8 mouse cellular contexts compared by ENCODE assay signal in genomic region chr11:97744718-97745330, GRCm38 (mm10). TPM values are rescaled to one million over a fixed set of nuclear protein-coding genes. Genes with fewer than 3 reads are reported as not detected.
A peak's percentile ranks its signal among the peaks of the same experiment; 100 is the strongest.
DNase-seq lines count a peak whose midpoint lies in the region; ATAC-seq and TF ChIP-seq lines count a peak whose summit lies in the region.

No protein-coding gene starts in this region.

- peaks cover 24% of the 10 kb centered on the region for H3K36me3 ChIP-seq in hindbrain, postnatal 0 days (ENCODE audit: insufficient read depth, low read length)

- peak; percentile 96 for ATAC-seq in common myeloid progenitor, adult 5-6 weeks (replicated peaks; ENCODE audit: low read depth, poor library complexity, severe bottlenecking)
- ATAC-seq in hindbrain, postnatal 0 days: peak; percentile 96
- peak; percentile 93 for ATAC-seq in megakaryocyte, adult 5-6 weeks (ENCODE audit: poor library complexity, severe bottlenecking)

- DNase-seq in ZHBTc4 (ENCODE audit: low read depth, low spot score): peak; percentile 100
- peak; percentile 98 for DNase-seq in gastrocnemius, adult 2 months
- DNase-seq in hindbrain, postnatal 0 days (ENCODE audit: low spot score): peak; percentile 99
- DNase-seq in left cerebral cortex, adult 2 months (ENCODE audit: extremely low spot score in 1 of 2, low spot score in 2 of 2): peak; percentile 98
- DNase-seq in right cerebral cortex, adult 2 months (ENCODE audit: low spot score in 2 of 2): peak; percentile 98 to 99
- peak; percentile 99 for DNase-seq in urinary bladder, postnatal 14 days (ENCODE audit: low spot score)

- H3K4me2 ChIP-seq in hindbrain, postnatal 0 days (ENCODE audit: low read depth, low read length): peak overlapping the region; percentile 78

- intact Hi-C loops in gastrocnemius, adult 2 months (cut with DNase I): loop anchor here (2.0 kb wide), 1 partner anchor 42 kb away; the partner anchor contains the start of gene Psmb3
- intact Hi-C loops in left cerebral cortex, adult 2 months (cut with DNase I): loop anchor here (2.0 to 5.0 kb wide), 3 partner anchors 30 to 113 kb away; partner anchors contain the start of gene Psmb3

- no peaks in the 10 kb centered on the region for H3K9me3 ChIP-seq in hindbrain, postnatal 0 days (ENCODE audit: low read length)

- peak overlapping the region; percentile 97 for H3K4me3 ChIP-seq in gastrocnemius, adult 2 months
- peak overlapping the region; percentile 75 for H3K4me3 ChIP-seq in hindbrain, postnatal 0 days (ENCODE audit: low read length)
- H3K4me3 ChIP-seq in left cerebral cortex, adult 2 months: peak overlapping the region; percentile 97

- WGBS in hindbrain, postnatal 0 days: under 1% methylated on average over 36 of the region's 57 CpGs

- peak overlapping the region; percentile 93 for H3K27ac ChIP-seq in gastrocnemius, adult 2 months
- peak overlapping the region; percentile 98 for H3K27ac ChIP-seq in hindbrain, postnatal 0 days
- H3K27ac ChIP-seq in left cerebral cortex, adult 2 months: peak overlapping the region; percentile 99

- no peak for TF ChIP-seq CTCF in gastrocnemius, adult 2 months (IDR thresholded peaks at IDR 0.05)
- TF ChIP-seq CTCF in hindbrain, postnatal 0 days (IDR thresholded peaks at IDR 0.05; ENCODE audit: low read depth): no peak
- TF ChIP-seq CTCF in left cerebral cortex, adult 2 months (IDR thresholded peaks at IDR 0.05): no peak

- no peaks in the 10 kb centered on the region for H3K27me3 ChIP-seq in hindbrain, postnatal 0 days (ENCODE audit: insufficient read depth, low read length)

- peaks cover 17% of the 10 kb centered on the region for H3K4me1 ChIP-seq in hindbrain, postnatal 0 days (ENCODE audit: insufficient read depth, low read length)

- peak overlapping the region; percentile 86 for H3K9ac ChIP-seq in hindbrain, postnatal 0 days (replicated peaks; ENCODE audit: low read length)

RNA-seq across cellular contexts. Expression of gene Pip4k2b, which starts 0.3 kb away (rescaled TPM):
- 38.5 and 55.8 TPM in 2 replicates for total RNA-seq in common myeloid progenitor, adult 5-6 weeks (2017)
- total RNA-seq in gastrocnemius, adult 2 months (2021): 10 to 100 TPM; 59.3 to 66.2 TPM
- 127 TPM in 2 replicates for total RNA-seq in hindbrain, postnatal 0 days (2014; rRNA removed)
- polyA plus RNA-seq in hindbrain, postnatal 0 days (2015; fragmentation: Nextera tagmentation; extraction: Ambion mirVana): 4.3 and 5.1 TPM in 2 replicates
- total RNA-seq in left cerebral cortex, adult 2 months (2021): 100 to 1,000 TPM; 114 to 117 TPM
- total RNA-seq in megakaryocyte, adult 5-6 weeks (2015): 14.9 and 17.3 TPM in 2 replicates
- total RNA-seq in megakaryocyte, adult 5-6 weeks (2017): 19.6 and 25.7 TPM in 2 replicates

RNA-seq across cellular contexts. Expression of gene Cwc25, which starts 21.5 kb away (rescaled TPM):
- total RNA-seq in common myeloid progenitor, adult 5-6 weeks (2017): 14.5 and 21.8 TPM in 2 replicates
- total RNA-seq in gastrocnemius, adult 2 months (2021): 1 to 10 TPM; 6.2 to 6.5 TPM
- 13.3 and 14.2 TPM in 2 replicates for total RNA-seq in hindbrain, postnatal 0 days (2014; rRNA removed)
- 11.9 and 12.9 TPM in 2 replicates for polyA plus RNA-seq in hindbrain, postnatal 0 days (2015; fragmentation: Nextera tagmentation; extraction: Ambion mirVana)
- 10 to 100 TPM; 19.5 to 21.3 TPM for total RNA-seq in left cerebral cortex, adult 2 months (2021)
- total RNA-seq in megakaryocyte, adult 5-6 weeks (2015): 11.1 and 11.8 TPM in 2 replicates
- 21.0 and 22.4 TPM in 2 replicates for total RNA-seq in megakaryocyte, adult 5-6 weeks (2017)

RNA-seq across cellular contexts. Expression of gene 1700001P01Rik, which starts 30.9 kb away (rescaled TPM):
- total RNA-seq in common myeloid progenitor, adult 5-6 weeks (2017): not detected in 2 replicates
- total RNA-seq in gastrocnemius, adult 2 months (2021): under 1 TPM; 0.39 to 0.56 TPM
- not detected in 2 replicates for total RNA-seq in hindbrain, postnatal 0 days (2014; rRNA removed)
- not detected in 2 replicates for polyA plus RNA-seq in hindbrain, postnatal 0 days (2015; fragmentation: Nextera tagmentation; extraction: Ambion mirVana)
- total RNA-seq in left cerebral cortex, adult 2 months (2021): 1 to 10 TPM in 1 of 2 experiments, not detected in 1; 1.0 TPM
- not detected in 2 replicates for total RNA-seq in megakaryocyte, adult 5-6 weeks (2015)
- total RNA-seq in megakaryocyte, adult 5-6 weeks (2017): not detected in 2 replicates

RNA-seq across cellular contexts. Expression of gene Rpl23, which starts 37.4 kb away (rescaled TPM):
- total RNA-seq in common myeloid progenitor, adult 5-6 weeks (2017): 2,081 and 2,105 TPM in 2 replicates
- total RNA-seq in gastrocnemius, adult 2 months (2021): 100 to 1,000 TPM; 385 to 521 TPM
- total RNA-seq in hindbrain, postnatal 0 days (2014; rRNA removed): 124 and 141 TPM in 2 replicates
- 351 and 362 TPM in 2 replicates for polyA plus RNA-seq in hindbrain, postnatal 0 days (2015; fragmentation: Nextera tagmentation; extraction: Ambion mirVana)
- 100 to 1,000 TPM; 326 to 327 TPM for total RNA-seq in left cerebral cortex, adult 2 months (2021)
- 1,123 and 1,179 TPM in 2 replicates for total RNA-seq in megakaryocyte, adult 5-6 weeks (2015)
- total RNA-seq in megakaryocyte, adult 5-6 weeks (2017): 895 and 904 TPM in 2 replicates

RNA-seq across cellular contexts. Expression of gene Psmb3, which starts 41.6 kb away (rescaled TPM):
- 109 and 147 TPM in 2 replicates for total RNA-seq in common myeloid progenitor, adult 5-6 weeks (2017)
- 100 to 1,000 TPM; 141 to 159 TPM for total RNA-seq in gastrocnemius, adult 2 months (2021)
- 453 and 498 TPM in 2 replicates for total RNA-seq in hindbrain, postnatal 0 days (2014; rRNA removed)
- 499 and 523 TPM in 2 replicates for polyA plus RNA-seq in hindbrain, postnatal 0 days (2015; fragmentation: Nextera tagmentation; extraction: Ambion mirVana)
- 100 to 1,000 TPM; 113 to 123 TPM for total RNA-seq in left cerebral cortex, adult 2 months (2021)
- total RNA-seq in megakaryocyte, adult 5-6 weeks (2015): 81.0 and 111 TPM in 2 replicates
- total RNA-seq in megakaryocyte, adult 5-6 weeks (2017): 137 and 179 TPM in 2 replicates

Comparison
In these comparisons a context has a peak if more than half of its experiments do, and no peak if none do; other contexts are left out.
1. Peak in every context shown above with its lines: DNase-seq, ATAC-seq, H3K4me3 ChIP-seq and H3K27ac ChIP-seq.